ENCODE assay signal across 8 mouse cellular contexts in the genomic region with DNA sequence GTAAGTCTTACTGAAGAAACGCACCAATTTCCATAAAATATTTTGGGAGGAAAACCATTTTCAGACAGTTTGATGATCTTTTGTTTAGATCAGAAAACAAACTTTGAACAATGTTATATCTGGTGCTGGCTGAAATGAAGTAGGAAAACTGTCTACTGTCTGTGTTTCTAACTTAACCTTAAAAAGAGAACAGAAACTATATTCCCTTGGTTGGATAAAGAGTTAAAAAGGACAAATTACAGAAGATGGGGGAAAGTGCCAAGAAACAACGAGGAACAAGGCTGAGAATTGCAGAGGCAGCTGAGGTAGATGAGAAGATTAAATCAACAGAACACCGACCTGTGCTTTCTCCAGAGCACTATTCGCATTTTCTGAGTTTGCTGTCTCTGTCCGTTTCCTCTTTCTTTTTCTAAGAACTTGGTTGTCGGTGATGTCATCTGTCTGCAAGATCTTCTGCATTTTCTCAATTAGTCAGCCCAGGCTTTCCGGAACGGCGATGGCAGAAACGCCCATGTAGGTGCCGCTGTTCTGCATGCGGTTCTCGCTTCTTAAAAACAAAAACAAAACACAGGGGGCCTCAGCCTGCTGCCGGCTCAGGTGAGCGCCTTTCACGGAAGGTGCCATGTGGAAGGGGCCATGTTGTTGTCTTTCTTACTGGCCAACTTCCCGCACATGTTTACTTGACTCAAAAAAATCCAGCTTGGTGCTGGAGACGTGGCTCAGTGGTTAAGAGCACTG. TPM values are rescaled to one million over a fixed set of nuclear protein-coding genes. Genes with fewer than 3 reads are reported as not detected.
A peak's percentile ranks its signal among the peaks of the same experiment; 100 is the strongest.
DNase-seq lines count a peak whose midpoint lies in the region; ATAC-seq lines count a peak whose summit lies in the region.

No protein-coding gene starts in this region.

- H3K36me3 ChIP-seq in heart, embryonic 13.5 days = no peaks in the 10 kb centered on the region
- H3K36me3 ChIP-seq in lung, embryonic 16.5 days (ENCODE audit: control insufficient read depth, insufficient read depth, low read length) = no peaks in the 10 kb centered on the region

- H3K4me3 ChIP-seq in heart, embryonic 13.5 days = peak overlapping the region; percentile 44
- peak overlapping the region; percentile 35 for H3K4me3 ChIP-seq in lung, embryonic 16.5 days (ENCODE audit: low read length)

- H3K4me1 ChIP-seq in heart, embryonic 13.5 days = no peaks in the 10 kb centered on the region
- no peaks in the 10 kb centered on the region for H3K4me1 ChIP-seq in lung, embryonic 16.5 days (replicated peaks; ENCODE audit: control insufficient read depth, insufficient read depth, low read length)

- H3K4me2 ChIP-seq in heart, embryonic 13.5 days = peak overlapping the region; percentile 66
- H3K4me2 ChIP-seq in lung, embryonic 16.5 days (ENCODE audit: low read depth, low read length) = peak overlapping the region; percentile 48

- H3K27me3 ChIP-seq in heart, embryonic 13.5 days (replicated peaks) = no peaks in the 10 kb centered on the region
- H3K27me3 ChIP-seq in lung, embryonic 16.5 days (ENCODE audit: control insufficient read depth, insufficient read depth, low read depth, low read length) = no peaks in the 10 kb centered on the region

- no peak overlapping the region for H3K27ac ChIP-seq in heart, embryonic 13.5 days (replicated peaks)
- no peak overlapping the region for H3K27ac ChIP-seq in lung, embryonic 16.5 days (ENCODE audit: low read length)

- ATAC-seq in common myeloid progenitor, adult 5-6 weeks (replicated peaks; ENCODE audit: low read depth, poor library complexity, severe bottlenecking) = peak; percentile 96
- no peak for ATAC-seq in heart, embryonic 13.5 days (ENCODE audit: extremely low read depth, insufficient number of reproducible peaks, low FRiP score, low TSS enrichment)
- ATAC-seq in lung, embryonic 16.5 days (ENCODE audit: low read depth) = no peak

- H3K9ac ChIP-seq in heart, embryonic 13.5 days = peak overlapping the region; percentile 66
- no peak overlapping the region for H3K9ac ChIP-seq in lung, embryonic 16.5 days (ENCODE audit: low read length)

- DNase-seq in 3T3-L1 (ENCODE audit: low read depth, low spot score) = peak; percentile 79
- DNase-seq in CD8-positive naive resting alpha-beta T cell, adult 2 months (ENCODE audit: low read depth in 2 of 2, low spot score in 2 of 2) = peak; percentile 53 to 68
- DNase-seq in kidney, postnatal 25 days = peak; percentile 18 to 49
- peak; percentile 8 to 57 for DNase-seq in spleen, postnatal 10 days (ENCODE audit: low spot score in 2 of 2)
- no peak for DNase-seq in cerebellum, adult 8-10 months

- WGBS in heart, embryonic 13.5 days = 11% methylated on average over 18 of the region's 18 CpGs
- WGBS in lung, embryonic 16.5 days = 8% methylated on average over 18 of the region's 18 CpGs

- H3K9me3 ChIP-seq in heart, embryonic 13.5 days = no peaks in the 10 kb centered on the region
- H3K9me3 ChIP-seq in lung, embryonic 16.5 days (ENCODE audit: control insufficient read depth, low read length) = no peaks in the 10 kb centered on the region

RNA-seq across cellular contexts. Expression of a gene that starts 24.3 kb away (rescaled TPM):
- total RNA-seq in common myeloid progenitor, adult 5-6 weeks (2017) = not detected in 2 replicates
- polyA plus RNA-seq in heart, embryonic 13.5 days (2015; fragmentation: Nextera tagmentation; extraction: Ambion mirVana) = 4.4 and 4.6 TPM in 2 replicates
- 0.41 and 0.94 TPM in 2 replicates for polyA plus RNA-seq in lung, embryonic 16.5 days (2015; fragmentation: Nextera tagmentation; extraction: Ambion mirVana)

RNA-seq across cellular contexts. Expression of a gene that starts 24.8 kb away (rescaled TPM):
- 8.4 and 9.3 TPM in 2 replicates for total RNA-seq in common myeloid progenitor, adult 5-6 weeks (2017)
- polyA plus RNA-seq in heart, embryonic 13.5 days (2015; fragmentation: Nextera tagmentation; extraction: Ambion mirVana) = 16.6 and 17.9 TPM in 2 replicates
- 13.4 and 16.7 TPM in 2 replicates for polyA plus RNA-seq in lung, embryonic 16.5 days (2015; fragmentation: Nextera tagmentation; extraction: Ambion mirVana)
